Mouse (Mus musculus): ENCODE results near the gene Dusp10.

The Dusp10 gene

GRCm38 (mm10) chr1:184100927-184101749 lies 88.0 kb downstream of the Dusp10 start:
- in situ Hi-C loops (cut with MboI, MseI) = no loop called here

GRCm38 (mm10) chr1:184101750-184102046 lies 88.6 kb downstream of the Dusp10 start:
- in situ Hi-C loops (cut with MboI, MseI) = no loop called here

GRCm38 (mm10) chr1:184106832-184107231 lies 93.7 kb downstream of the Dusp10 start:
- in situ Hi-C loops (cut with MboI, MseI) = no loop called here

- in situ Hi-C loops (cut with MboI, MseI) = no loop called here
These were observed 94.3 kb downstream of the Dusp10 start for GRCm38 (mm10) chr1:184107448-184107847.

GRCm38 (mm10) chr1:184108254-184108653 lies 95.2 kb downstream of the Dusp10 start:
- in situ Hi-C loops (cut with MboI, MseI) = no loop called here

- in situ Hi-C loops (cut with MboI, MseI) = no loop called here
These were observed 104.5 kb downstream of the Dusp10 start for GRCm38 (mm10) chr1:184117586-184117985.

- in situ Hi-C loops (cut with MboI, MseI) = no loop called here
These were observed 104.9 kb downstream of the Dusp10 start for GRCm38 (mm10) chr1:184117991-184118390.

- in situ Hi-C loops (cut with MboI, MseI) = no loop called here
These were observed 105.5 kb downstream of the Dusp10 start for GRCm38 (mm10) chr1:184118586-184118985.

All from regulatory T cell (primary cell).